Mouse (Mus musculus) cerebellum, adult 8-10 months (tissue): ENCODE results near the gene Ar.

ENCODE experiments used
- DNase-seq: peaks from one replicate; pipeline ENCODE4 v3.0.0; 2022

Gene Ar

GRCm38 (mm10) chrX:98148531-98149342, at the start of gene Ar:
TSS of gene Ar (plus strand) at chrX:98148769.
- DNase-seq: no peak

GRCm38 (mm10) chrX:98149724-98150392, 1.3 kb downstream of the Ar start:
- no peak for DNase-seq

- no peak for DNase-seq
Measured at GRCm38 (mm10) chrX:98150393-98151119, 2.0 kb downstream of the Ar start.

GRCm38 (mm10) chrX:98189759-98190158, 41.2 kb downstream of the Ar start:
- no peak for DNase-seq

- no peak for DNase-seq
Measured at GRCm38 (mm10) chrX:98205766-98206165, 57.2 kb downstream of the Ar start.

- no peak for DNase-seq
Measured at GRCm38 (mm10) chrX:98207166-98207565, 58.6 kb downstream of the Ar start.

GRCm38 (mm10) chrX:98216103-98216502, 67.5 kb downstream of the Ar start:
- DNase-seq: no peak

- DNase-seq: no peak
Measured at GRCm38 (mm10) chrX:98239011-98239410, 90.4 kb downstream of the Ar start.

GRCm38 (mm10) chrX:98245108-98245507, 96.5 kb downstream of the Ar start:
- no peak for DNase-seq

GRCm38 (mm10) chrX:98248363-98248762, 99.8 kb downstream of the Ar start:
- no peak for DNase-seq

- DNase-seq: no peak
Measured at GRCm38 (mm10) chrX:98259620-98260019, 111.1 kb downstream of the Ar start.

- DNase-seq: no peak
Measured at GRCm38 (mm10) chrX:98265755-98266154, 117.2 kb downstream of the Ar start.

- DNase-seq: no peak
Measured at GRCm38 (mm10) chrX:98271361-98271760, 122.8 kb downstream of the Ar start.

- no peak for DNase-seq
Measured at GRCm38 (mm10) chrX:98291763-98292162, 143.2 kb downstream of the Ar start.

- DNase-seq: no peak
Measured at GRCm38 (mm10) chrX:98300685-98301084, 152.1 kb downstream of the Ar start.

GRCm38 (mm10) chrX:98301924-98302323, 153.4 kb downstream of the Ar start:
- DNase-seq: no peak

- DNase-seq: no peak
Measured at GRCm38 (mm10) chrX:98315961-98316360, 167.4 kb downstream of the Ar start.

GRCm38 (mm10) chrX:98317483-98317882, 168.9 kb downstream of the Ar start:
- no peak for DNase-seq

- no peak for DNase-seq
Measured at GRCm38 (mm10) chrX:98323105-98323504, 174.5 kb downstream of the Ar start.

- DNase-seq: no peak
Measured at GRCm38 (mm10) chrX:98347481-98347880, 198.9 kb downstream of the Ar start.

- DNase-seq: peak; percentile 3
Measured at GRCm38 (mm10) chrX:98348036-98348435, 199.5 kb downstream of the Ar start.
